Mouse (Mus musculus) midbrain, postnatal 0 days (tissue): ENCODE data around the gene Tmod2. TPM values are rescaled to one million over a fixed set of nuclear protein-coding genes. Genes with fewer than 3 reads are reported as not detected.
A peak's percentile ranks its signal among the peaks of the same experiment; 100 is the strongest.

Experiments used
- ATAC-seq: fragments of 200-750 bp; cut with Nextera tagmentation; 2 replicates; pipeline ENCODE4 v1.8.0; 2017; ENCODE audit warnings: moderate number of reproducible peaks, mild to moderate bottlenecking, moderate TSS enrichment, moderate library complexity; ENCODE audit not compliant: low FRiP score
- DNase-seq: peaks from one replicate; pipeline ENCODE4 v3.0.0-alpha.2; 2015; ENCODE audit warnings: low spot score
- H3K27ac ChIP-seq: fragments of 300-500 bp; sonication (generic); 2 replicates; pipeline ENCODE4 v1.5.1; 2014; ENCODE audit warnings: low read depth, mild to moderate bottlenecking, low read length, mixed read lengths
- H3K27me3 ChIP-seq: fragments of 300-500 bp; sonication (generic); 2 replicates; pipeline ENCODE4 v1.6.1; 2014; ENCODE audit warnings: low read length, control low read depth, mixed read lengths; ENCODE audit not compliant: insufficient read depth
- H3K36me3 ChIP-seq: fragments of 300-500 bp; sonication (generic); 2 replicates; pipeline ENCODE4 v1.6.1; 2014; ENCODE audit warnings: low read length, control low read depth, mixed read lengths; ENCODE audit not compliant: insufficient read depth
- H3K4me1 ChIP-seq: fragments of 300-500 bp; sonication (generic); 2 replicates; pipeline ENCODE4 v1.6.1; 2014; ENCODE audit warnings: mild to moderate bottlenecking, control low read depth, antibody characterized with exemption, low read length, mixed read lengths; ENCODE audit not compliant: insufficient read depth
- H3K4me2 ChIP-seq: fragments of 300-500 bp; sonication (generic); 2 replicates; pipeline ENCODE4 v1.6.1; 2014; ENCODE audit warnings: low read depth, mild to moderate bottlenecking, low read length, mixed read lengths; ENCODE audit not compliant: poor library complexity, severe bottlenecking
- H3K4me3 ChIP-seq: fragments of 300-500 bp; sonication (generic); 2 replicates; pipeline ENCODE4 v1.5.1; 2014; ENCODE audit warnings: low read depth, mild to moderate bottlenecking, low read length, moderate library complexity
- H3K9ac ChIP-seq: fragments of 300-500 bp; sonication (generic); replicated peaks from 2 replicates; pipeline ENCODE4 v1.6.1; 2014; ENCODE audit warnings: mild to moderate bottlenecking, low read length, moderate library complexity, mixed read lengths; ENCODE audit not compliant: poor library complexity, severe bottlenecking
- H3K9me3 ChIP-seq: fragments of 300-500 bp; sonication (generic); 2 replicates; pipeline ENCODE4 v1.6.1; 2016; ENCODE audit warnings: low read length, control low read depth
- CTCF ChIP-seq: IDR thresholded peaks from 2 replicates; pipeline ENCODE4 v1.5.1; 2016; ENCODE audit warnings: antibody characterized with exemption, mild to moderate bottlenecking
- WGBS: fragments of 180-500 bp; shearing (Covaris S2); extraction: QIAGEN DNeasy Blood & Tissue Kit; methylation state at CpG from one replicate; pipeline ENCODE4 v1.1.7; 2014; 5-methylcytosine and 5-hydroxymethylcytosine counted together
- polyA plus RNA-seq: library from polyadenylated mRNA; unstranded; fragments of >200 nt; fragmentation: Nextera tagmentation; extraction: Ambion mirVana; gene quantifications from 2 replicates; pipeline ENCODE4 v1.2.1, GENCODE M21; 2015
- total RNA-seq: library from RNA; depleted of rRNA; stranded (reverse); fragments of >200 nt; gene quantifications from 2 replicates; pipeline ENCODE4 v1.2.3, GENCODE M21; 2014

The Tmod2 gene
- total and polyA plus RNA-seq, 2 experiments from 2014 or later, result 168 to 434 TPM

- H3K36me3 ChIP-seq, result no peaks in the 10 kb centered on the region
- TF ChIP-seq CTCF, result no peak
- no peak overlapping the region for H3K4me3 ChIP-seq
- no peaks in the 10 kb centered on the region for H3K27me3 ChIP-seq
- 93% methylated on average over 7 of the region's 7 CpGs for WGBS
- ATAC-seq (no peak), DNase-seq (no peak)
- no peak overlapping the region for H3K27ac ChIP-seq
- no peak overlapping the region for H3K4me2 ChIP-seq
- H3K9me3 ChIP-seq, result no peaks in the 10 kb centered on the region
- no peaks in the 10 kb centered on the region for H3K4me1 ChIP-seq
- no peak overlapping the region for H3K9ac ChIP-seq
Measured at GRCm38 (mm10) chr9:75532461-75532860, 78.7 kb downstream of the Tmod2 start.

GRCm38 (mm10) chr9:75529358-75529757 is 81.8 kb downstream of the Tmod2 start:
- Histone ChIP-seq H3K4me1 (no peaks in the 10 kb centered on the region), H3K27ac (no peak overlapping the region), H3K4me3 (no peak overlapping the region), H3K27me3 (no peaks in the 10 kb centered on the region), H3K9ac (no peak overlapping the region), H3K9me3 (no peaks in the 10 kb centered on the region), H3K4me2 (no peak overlapping the region), H3K36me3 (no peaks in the 10 kb centered on the region)
- DNase-seq, result no peak
- no peak for ATAC-seq
- 54% methylated on average over 5 of the region's 5 CpGs for WGBS
- TF ChIP-seq CTCF, result no peak

GRCm38 (mm10) chr9:75528096-75528495 is 83.0 kb downstream of the Tmod2 start:
- Histone ChIP-seq H3K9me3 (no peaks in the 10 kb centered on the region), H3K27me3 (no peaks in the 10 kb centered on the region), H3K4me2 (no peak overlapping the region), H3K36me3 (no peaks in the 10 kb centered on the region), H3K4me1 (no peaks in the 10 kb centered on the region), H3K27ac (no peak overlapping the region), H3K9ac (no peak overlapping the region), H3K4me3 (no peak overlapping the region)
- DNase-seq (no peak), ATAC-seq (no peak)
- WGBS, result 96% methylated on average over 9 of the region's 9 CpGs
- peak; percentile 5; the same call in 1 of the 2 replicates for TF ChIP-seq CTCF

GRCm38 (mm10) chr9:75527368-75528059 is 83.6 kb downstream of the Tmod2 start:
- ATAC-seq (no peak), DNase-seq (no peak)
- Histone ChIP-seq H3K4me2 (no peak overlapping the region), H3K27ac (no peak overlapping the region), H3K27me3 (no peaks in the 10 kb centered on the region), H3K4me1 (no peaks in the 10 kb centered on the region), H3K9me3 (no peaks in the 10 kb centered on the region), H3K4me3 (no peak overlapping the region), H3K9ac (no peak overlapping the region), H3K36me3 (no peaks in the 10 kb centered on the region)
- WGBS, result 79% methylated on average over 13 of the region's 13 CpGs
- no peak for TF ChIP-seq CTCF

- no peak for ATAC-seq
- WGBS, result 45% methylated on average over 6 of the region's 6 CpGs
- H3K27ac ChIP-seq, result no peak overlapping the region
- H3K4me2 ChIP-seq, result no peak overlapping the region
- no peak overlapping the region for H3K9ac ChIP-seq
- no peak for TF ChIP-seq CTCF
- no peak overlapping the region for H3K4me3 ChIP-seq
- no peaks in the 10 kb centered on the region for H3K4me1 ChIP-seq
- no peaks in the 10 kb centered on the region for H3K9me3 ChIP-seq
- DNase-seq, result no peak
- H3K27me3 ChIP-seq, result no peaks in the 10 kb centered on the region
- no peaks in the 10 kb centered on the region; the same call in 1 of the 2 replicates for H3K36me3 ChIP-seq
Measured at GRCm38 (mm10) chr9:75523646-75524045, 87.5 kb downstream of the Tmod2 start.

GRCm38 (mm10) chr9:75522217-75522616 is 88.9 kb downstream of the Tmod2 start:
- no peaks in the 10 kb centered on the region for H3K9me3 ChIP-seq
- TF ChIP-seq CTCF, result no peak
- H3K36me3 ChIP-seq, result no peaks in the 10 kb centered on the region; the same call in 1 of the 2 replicates
- ATAC-seq, result no peak
- no peak for DNase-seq
- WGBS, result 76% methylated on average over 2 of the region's 2 CpGs
- H3K4me3 ChIP-seq, result no peak overlapping the region
- no peak overlapping the region for H3K27ac ChIP-seq
- no peaks in the 10 kb centered on the region for H3K4me1 ChIP-seq
- H3K4me2 ChIP-seq, result no peak overlapping the region
- H3K27me3 ChIP-seq, result no peaks in the 10 kb centered on the region
- no peak overlapping the region for H3K9ac ChIP-seq
